ENCODE assay signal across 20 mouse cellular contexts in the genomic region with DNA sequence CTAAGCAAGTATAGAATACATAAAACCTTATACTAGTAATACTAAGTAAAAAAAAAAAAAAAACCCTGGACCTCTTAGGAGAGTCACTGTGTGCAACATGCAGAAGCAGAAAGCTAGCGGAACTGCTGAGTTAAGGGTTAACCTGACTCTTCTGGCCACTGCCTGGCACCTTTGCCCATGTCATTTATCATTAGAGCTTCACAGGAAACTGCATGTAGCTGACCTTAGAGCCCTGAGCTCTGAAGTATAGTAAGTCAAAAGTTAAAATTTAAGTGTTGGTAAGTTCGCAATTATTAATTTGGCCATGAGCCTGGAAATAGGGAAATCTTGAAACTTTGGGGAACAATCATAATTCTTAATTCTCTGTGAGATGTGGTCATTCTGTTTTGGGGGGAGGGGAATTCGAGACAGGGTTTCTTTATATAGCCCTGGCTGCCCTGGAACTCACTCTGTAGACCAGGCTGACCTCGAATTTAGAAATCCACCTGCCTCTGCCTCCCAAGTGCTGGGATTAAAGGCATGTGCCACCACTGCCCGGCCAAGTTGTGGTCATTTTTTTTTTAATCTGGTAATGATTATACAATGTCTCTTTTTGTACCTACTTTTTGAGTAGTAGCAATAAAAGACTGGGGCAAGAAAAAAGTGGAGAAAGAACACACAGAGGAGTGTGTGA. TPM values are rescaled to one million over a fixed set of nuclear protein-coding genes. Genes with fewer than 3 reads are reported as not detected.
DNase-seq lines count a peak whose midpoint lies in the region; ATAC-seq and TF ChIP-seq lines count a peak whose summit lies in the region.
"Had no signal": no experiment of that assay in that cellular context is flagged by ENCODE, and none has a peak within 500 bp of the region (broad histone marks: within the 10 kb centered on the region; RNA-seq: fewer than 3 reads in every experiment).

No protein-coding gene starts in this region.

- H3K4me3 ChIP-seq in kidney, postnatal 0 days (replicated peaks; ENCODE audit: low read depth, low read length): no peak overlapping the region
- H3K4me3 ChIP-seq: embryonic facial prominence, embryonic 10.5 days; forebrain, embryonic 13.5 days; heart, adult 2 months; heart, embryonic 12.5 days had no signal

- no peaks in the 10 kb centered on the region for H3K4me1 ChIP-seq in kidney, postnatal 0 days (replicated peaks; ENCODE audit: insufficient read depth, low read length)
- H3K4me1 ChIP-seq: embryonic facial prominence, embryonic 10.5 days; forebrain, embryonic 13.5 days; heart, embryonic 12.5 days had no signal

- no peak; the same call in 1 of the 2 replicates for ATAC-seq in kidney, postnatal 0 days (replicated peaks; ENCODE audit: low FRiP score, low read depth)
- ATAC-seq: activated CD4-positive, CD25-positive, alpha-beta regulatory T cell, adult 4 months; forebrain, embryonic 13.5 days; forebrain, postnatal 0 days; Patski had no signal

- no peak overlapping the region for H3K4me2 ChIP-seq in kidney, postnatal 0 days (ENCODE audit: low read length)
- H3K4me2 ChIP-seq: forebrain, embryonic 13.5 days; heart, embryonic 12.5 days had no signal

- H3K27ac ChIP-seq in kidney, postnatal 0 days: no peak overlapping the region
- H3K27ac ChIP-seq: embryonic facial prominence, embryonic 10.5 days; forebrain, embryonic 13.5 days; heart, adult 2 months had no signal

- 0 out of 2 replicates have a peak, but pooled peaks cover 5% of the 10 kb centered on the region for H3K36me3 ChIP-seq in kidney, postnatal 0 days (ENCODE audit: insufficient read depth, low read length)

- no peak for TF ChIP-seq CTCF in kidney, postnatal 0 days (IDR thresholded peaks at IDR 0.05; ENCODE audit: low read depth)

- no peaks in the 10 kb centered on the region for H3K9me3 ChIP-seq in kidney, postnatal 0 days (replicated peaks; ENCODE audit: low read length)
- H3K9me3 ChIP-seq: embryonic facial prominence, embryonic 10.5 days; forebrain, embryonic 13.5 days; heart, embryonic 12.5 days had no signal

- no peaks in the 10 kb centered on the region for H3K27me3 ChIP-seq in kidney, postnatal 0 days (ENCODE audit: insufficient read depth, low read length)
- H3K27me3 ChIP-seq: CH12.LX; forebrain, embryonic 13.5 days; heart, embryonic 12.5 days; Patski had no signal

- peak; percentile 56 for DNase-seq in kidney, adult 18-20 months
- peak; percentile 75 to 85 for DNase-seq in kidney, adult 8-10 months
- peak; percentile 12 for DNase-seq in kidney, postnatal 0 days (ENCODE audit: low spot score)
- DNase-seq in kidney, postnatal 36 days: peak; percentile 61 to 88
- DNase-seq in spleen, postnatal 36 days (ENCODE audit: low spot score in 2 of 2): no peak
- no peak for DNase-seq in urinary bladder, postnatal 36 days (ENCODE audit: low spot score in 2 of 2)
- DNase-seq in layer of hippocampus, postnatal 10 days (ENCODE audit: low spot score in 2 of 2): no peak
- DNase-seq: adrenal gland, postnatal 25 days; cerebellum, adult 2 months; cerebellum, postnatal 10 days; forebrain, postnatal 0 days; gastrocnemius, postnatal 14 days; heart, adult 2 months; heart, postnatal 36 days had no signal

- 48% methylated on average over 5 of the region's 5 CpGs for WGBS in kidney, postnatal 0 days

- no peak overlapping the region for H3K9ac ChIP-seq in kidney, postnatal 0 days (ENCODE audit: low read depth, low read length)
- H3K9ac ChIP-seq: forebrain, embryonic 13.5 days; forebrain, postnatal 0 days; heart, embryonic 12.5 days had no signal

RNA-seq across cellular contexts. Expression of a gene that starts 55.2 kb away (rescaled TPM):
- polyA plus RNA-seq in kidney, postnatal 0 days (2015; fragmentation: Nextera tagmentation; extraction: Ambion mirVana): 5.4 and 5.9 TPM in 2 replicates
- total RNA-seq in layer of hippocampus, postnatal 10 days (2021): 1 to 10 TPM; 7.0 to 8.9 TPM

Comparison
In these comparisons a context has a peak if more than half of its experiments do, and no peak if none do; other contexts are left out.
1. DNase-seq: peak in kidney, adult 18-20 months (single experiment), kidney, adult 8-10 months (2 of 2), kidney, postnatal 0 days (single experiment) and kidney, postnatal 36 days (2 of 2); none in spleen, postnatal 36 days (0 of 2), urinary bladder, postnatal 36 days (0 of 2) and layer of hippocampus, postnatal 10 days (0 of 2).